24 mouse cellular contexts compared by ENCODE assay signal in the genomic region with DNA sequence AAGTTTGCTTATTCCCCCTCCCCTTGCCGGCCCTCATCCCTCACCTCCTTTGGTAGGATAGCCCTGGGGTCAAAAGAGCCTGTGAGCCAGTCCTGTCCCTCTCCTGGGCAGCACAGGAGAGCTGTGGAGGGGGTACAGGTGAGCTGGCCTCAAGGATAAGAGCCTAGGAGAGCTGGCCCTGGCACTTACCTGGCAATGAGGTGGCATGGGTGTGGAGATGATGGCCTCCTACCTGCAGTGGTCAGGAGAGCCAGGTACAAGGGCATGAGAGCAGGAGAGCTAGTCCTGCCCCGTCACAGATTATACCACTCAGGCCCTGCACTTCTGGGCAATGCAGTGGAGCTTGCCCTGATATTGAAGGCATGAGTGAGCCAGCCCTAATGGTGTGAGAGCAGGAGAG. TPM values are rescaled to one million over a fixed set of nuclear protein-coding genes. Genes with fewer than 3 reads are reported as not detected.
A peak's percentile ranks its signal among the peaks of the same experiment; 100 is the strongest.
DNase-seq lines count a peak whose midpoint lies in the region; ATAC-seq and TF ChIP-seq lines count a peak whose summit lies in the region.
"Had no signal": no experiment of that assay in that cellular context is flagged by ENCODE, and none has a peak within 500 bp of the region (broad histone marks: within the 10 kb centered on the region; RNA-seq: fewer than 3 reads in every experiment).

No protein-coding gene starts in this region.

- no peaks in the 10 kb centered on the region for H3K36me3 ChIP-seq in hindbrain, embryonic 16.5 days (ENCODE audit: control insufficient read depth, insufficient read depth, low read length)
- no peaks in the 10 kb centered on the region for H3K36me3 ChIP-seq in hindbrain, embryonic 12.5 days
- no peaks in the 10 kb centered on the region for H3K36me3 ChIP-seq in lung, postnatal 0 days (ENCODE audit: insufficient read depth, low read length)
- H3K36me3 ChIP-seq in midbrain, embryonic 15.5 days (replicated peaks) = no peaks in the 10 kb centered on the region
- H3K36me3 ChIP-seq in midbrain, embryonic 10.5 days = peaks cover 7% of the 10 kb centered on the region; the same call in 1 of the 2 replicates
- H3K36me3 ChIP-seq: embryonic facial prominence, embryonic 15.5 days; forebrain, embryonic 12.5 days had no signal

- ATAC-seq in hindbrain, embryonic 16.5 days = peak; percentile 37; the same call in 1 of the 2 replicates
- no peak for ATAC-seq in hindbrain, embryonic 12.5 days (ENCODE audit: low FRiP score)
- peak; percentile 50 for ATAC-seq in lung, postnatal 0 days
- ATAC-seq in midbrain, embryonic 15.5 days (replicated peaks) = 0 out of 2 replicates have a peak, but pooled peaks have one; percentile 42
- ATAC-seq: forebrain, embryonic 14.5 days had no signal

- H3K9me3 ChIP-seq in hindbrain, embryonic 16.5 days (ENCODE audit: control insufficient read depth, low read length) = no peaks in the 10 kb centered on the region
- H3K9me3 ChIP-seq in hindbrain, embryonic 12.5 days (replicated peaks) = no peaks in the 10 kb centered on the region
- H3K9me3 ChIP-seq in lung, postnatal 0 days (ENCODE audit: low read length) = no peaks in the 10 kb centered on the region
- no peaks in the 10 kb centered on the region for H3K9me3 ChIP-seq in midbrain, embryonic 15.5 days
- no peaks in the 10 kb centered on the region for H3K9me3 ChIP-seq in midbrain, embryonic 10.5 days (replicated peaks)
- H3K9me3 ChIP-seq: embryonic facial prominence, embryonic 13.5 days; embryonic facial prominence, embryonic 15.5 days; forebrain, embryonic 10.5 days; forebrain, embryonic 12.5 days had no signal

- WGBS in hindbrain, embryonic 16.5 days = 58% methylated on average over 2 of the region's 2 CpGs
- WGBS in hindbrain, embryonic 12.5 days = 74% methylated on average over 2 of the region's 2 CpGs
- WGBS in lung, postnatal 0 days = 24% methylated on average over 2 of the region's 2 CpGs
- WGBS in midbrain, embryonic 15.5 days = 85% methylated on average over 2 of the region's 2 CpGs
- WGBS in midbrain, embryonic 10.5 days = 69% methylated on average over 2 of the region's 2 CpGs

- H3K9ac ChIP-seq in hindbrain, embryonic 16.5 days (ENCODE audit: low read depth, low read length) = no peak overlapping the region; the same call in 1 of the 2 replicates
- H3K9ac ChIP-seq in hindbrain, embryonic 12.5 days = no peak overlapping the region
- H3K9ac ChIP-seq in lung, postnatal 0 days (replicated peaks; ENCODE audit: low read depth) = no peak overlapping the region
- H3K9ac ChIP-seq in midbrain, embryonic 15.5 days = no peak overlapping the region
- H3K9ac ChIP-seq: embryonic facial prominence, embryonic 13.5 days; embryonic facial prominence, embryonic 15.5 days; forebrain, embryonic 12.5 days had no signal

- no peak for TF ChIP-seq CTCF in lung, postnatal 0 days (IDR thresholded peaks at IDR 0.05)

- H3K4me1 ChIP-seq in hindbrain, embryonic 16.5 days (ENCODE audit: control insufficient read depth, insufficient read depth, low read depth, low read length) = no peaks in the 10 kb centered on the region
- H3K4me1 ChIP-seq in hindbrain, embryonic 12.5 days = peaks cover 5% of the 10 kb centered on the region
- no peaks in the 10 kb centered on the region for H3K4me1 ChIP-seq in lung, postnatal 0 days (ENCODE audit: insufficient read depth, low read depth, low read length)
- peaks cover 5% of the 10 kb centered on the region; the same call in 1 of the 2 replicates for H3K4me1 ChIP-seq in midbrain, embryonic 15.5 days
- peaks cover 10% of the 10 kb centered on the region; the same call in 1 of the 2 replicates for H3K4me1 ChIP-seq in midbrain, embryonic 10.5 days

- TF ChIP-seq EP300 in lung, postnatal 0 days (IDR thresholded peaks at IDR 0.05) = no peak

- H3K27me3 ChIP-seq in hindbrain, embryonic 16.5 days (replicated peaks; ENCODE audit: control insufficient read depth, insufficient read depth, low read length) = no peaks in the 10 kb centered on the region
- H3K27me3 ChIP-seq in hindbrain, embryonic 12.5 days = no peaks in the 10 kb centered on the region
- no peaks in the 10 kb centered on the region for H3K27me3 ChIP-seq in lung, postnatal 0 days (replicated peaks; ENCODE audit: insufficient read depth, low read length)
- H3K27me3 ChIP-seq in midbrain, embryonic 15.5 days (replicated peaks) = no peaks in the 10 kb centered on the region
- H3K27me3 ChIP-seq in midbrain, embryonic 10.5 days (ENCODE audit: low read depth, poor library complexity, severe bottlenecking) = no peaks in the 10 kb centered on the region
- H3K27me3 ChIP-seq: embryonic facial prominence, embryonic 13.5 days; embryonic facial prominence, embryonic 15.5 days; forebrain, embryonic 12.5 days had no signal

- H3K27ac ChIP-seq in hindbrain, embryonic 16.5 days (ENCODE audit: low read depth, low read length) = no peak overlapping the region
- no peak overlapping the region for H3K27ac ChIP-seq in hindbrain, embryonic 12.5 days
- H3K27ac ChIP-seq in lung, postnatal 0 days (ENCODE audit: low read length) = no peak overlapping the region
- no peak overlapping the region for H3K27ac ChIP-seq in midbrain, embryonic 15.5 days
- no peak overlapping the region for H3K27ac ChIP-seq in midbrain, embryonic 10.5 days (replicated peaks)
- H3K27ac ChIP-seq: embryonic facial prominence, embryonic 13.5 days; embryonic facial prominence, embryonic 15.5 days; forebrain, embryonic 10.5 days; forebrain, embryonic 12.5 days had no signal

- no peak overlapping the region for H3K4me2 ChIP-seq in hindbrain, embryonic 16.5 days (ENCODE audit: low read length)
- no peak overlapping the region for H3K4me2 ChIP-seq in hindbrain, embryonic 12.5 days (replicated peaks)
- no peak overlapping the region for H3K4me2 ChIP-seq in lung, postnatal 0 days (replicated peaks; ENCODE audit: low read depth, low read length)
- no peak overlapping the region for H3K4me2 ChIP-seq in midbrain, embryonic 15.5 days
- H3K4me2 ChIP-seq: embryonic facial prominence, embryonic 13.5 days; embryonic facial prominence, embryonic 15.5 days; forebrain, embryonic 12.5 days had no signal

- DNase-seq in lung, postnatal 0 days (ENCODE audit: low spot score) = peak; percentile 22
- no peak for DNase-seq in lung, postnatal 36 days
- no peak for DNase-seq in midbrain, embryonic 10.5 days (ENCODE audit: low spot score)
- peak; percentile 7 for DNase-seq in ovary, postnatal 36 days (ENCODE audit: low spot score)
- DNase-seq in ovary, postnatal 10 days (ENCODE audit: low spot score) = no peak
- DNase-seq: adrenal gland, adult 2 months; adrenal gland, postnatal 10 days; adrenal gland, postnatal 25 days; cerebellum, adult 11 months; cerebellum, adult 18-20 months; cerebellum, adult 8-10 months; cerebellum, adult 9-11 months; cerebellum, postnatal 14 days; cerebellum, postnatal 36 days; embryo, embryonic 11 days had no signal

- H3K4me3 ChIP-seq in hindbrain, embryonic 16.5 days (ENCODE audit: low read length) = no peak overlapping the region
- H3K4me3 ChIP-seq in hindbrain, embryonic 12.5 days = no peak overlapping the region
- no peak overlapping the region for H3K4me3 ChIP-seq in lung, postnatal 0 days (ENCODE audit: low read depth, low read length)
- H3K4me3 ChIP-seq in midbrain, embryonic 15.5 days = no peak overlapping the region
- H3K4me3 ChIP-seq in midbrain, embryonic 10.5 days = no peak overlapping the region
- H3K4me3 ChIP-seq: embryonic facial prominence, embryonic 13.5 days; embryonic facial prominence, embryonic 15.5 days; erythroblast, embryonic 14.5 days; forebrain, embryonic 10.5 days; forebrain, embryonic 12.5 days had no signal

RNA-seq across cellular contexts. Expression of a gene that starts 9.1 kb away (rescaled TPM):
- 36.8 and 40.3 TPM in 2 replicates for polyA plus RNA-seq in hindbrain, embryonic 16.5 days (2015; fragmentation: Nextera tagmentation; extraction: Ambion mirVana)
- 64.4 and 71.9 TPM in 2 replicates for polyA plus RNA-seq in hindbrain, embryonic 12.5 days (2016; fragmentation: Nextera tagmentation; extraction: Ambion mirVana)
- 23.7 and 25.1 TPM in 2 replicates for polyA plus RNA-seq in lung, postnatal 0 days (2015; fragmentation: Nextera tagmentation; extraction: Ambion mirVana)
- 48.7 and 49.4 TPM in 2 replicates for polyA plus RNA-seq in midbrain, embryonic 15.5 days (2015; fragmentation: Nextera tagmentation; extraction: Ambion mirVana)
- 60.9 and 62.3 TPM in 2 replicates for polyA plus RNA-seq in midbrain, embryonic 10.5 days (2016; fragmentation: Nextera tagmentation; extraction: Ambion mirVana)

Comparison
In these comparisons a context has a peak if more than half of its experiments do, and no peak if none do; other contexts are left out.
1. DNase-seq: peak in lung, postnatal 0 days (single experiment) and ovary, postnatal 36 days (single experiment); none in lung, postnatal 36 days (single experiment), midbrain, embryonic 10.5 days (single experiment) and ovary, postnatal 10 days (single experiment).